Mouse (Mus musculus) kidney, postnatal 14 days (tissue): ENCODE results near the gene Slc25a22.

Experiments
- DNase-seq: peaks from one replicate; pipeline ENCODE4 v3.0.0; 2022; ENCODE audit warnings: mixed read lengths

Gene Slc25a22

DNA sequence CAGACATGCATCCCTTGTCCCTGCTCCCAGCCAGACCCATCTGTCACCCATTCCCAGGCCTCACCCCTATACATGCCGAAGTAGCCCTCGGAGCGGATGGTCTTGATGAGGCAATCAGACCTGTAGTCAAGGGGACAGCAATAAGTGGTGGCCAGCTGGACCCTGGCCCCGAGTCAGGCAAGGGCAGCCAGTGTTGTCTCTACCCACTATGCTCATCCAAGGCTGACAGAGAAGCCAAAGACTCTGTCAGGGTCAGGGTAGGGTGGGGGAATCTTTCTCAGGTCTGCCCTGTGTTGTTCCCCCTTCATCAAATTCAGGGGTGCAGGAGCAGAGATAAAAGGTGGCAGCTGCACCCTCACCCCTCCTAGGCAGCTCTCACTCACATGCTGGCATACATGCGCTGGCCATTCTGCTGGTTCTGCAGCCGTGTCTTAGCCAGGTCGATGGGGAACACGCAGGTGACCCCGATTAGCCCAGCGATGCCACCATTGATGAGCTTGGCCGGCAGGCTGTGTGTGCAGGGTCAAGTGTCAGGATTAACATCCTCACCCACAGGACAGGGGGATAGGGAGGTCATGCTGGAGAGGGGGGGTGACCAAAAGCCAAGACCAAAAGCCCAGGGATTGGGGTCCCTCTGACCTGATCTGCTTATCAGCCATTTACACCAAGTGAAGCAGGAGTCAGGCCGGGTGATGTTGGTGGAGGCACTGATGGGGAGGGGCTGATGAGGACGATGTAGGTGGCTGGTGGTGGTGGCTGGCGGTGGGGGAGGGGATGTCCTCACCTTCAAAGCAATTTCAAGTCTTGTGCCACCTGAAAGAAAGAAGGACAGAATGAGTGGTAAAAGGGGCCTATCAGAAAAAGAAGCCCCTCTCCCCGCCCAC, 3.9 kb downstream of the Slc25a22 start:
- no peak for DNase-seq

DNA sequence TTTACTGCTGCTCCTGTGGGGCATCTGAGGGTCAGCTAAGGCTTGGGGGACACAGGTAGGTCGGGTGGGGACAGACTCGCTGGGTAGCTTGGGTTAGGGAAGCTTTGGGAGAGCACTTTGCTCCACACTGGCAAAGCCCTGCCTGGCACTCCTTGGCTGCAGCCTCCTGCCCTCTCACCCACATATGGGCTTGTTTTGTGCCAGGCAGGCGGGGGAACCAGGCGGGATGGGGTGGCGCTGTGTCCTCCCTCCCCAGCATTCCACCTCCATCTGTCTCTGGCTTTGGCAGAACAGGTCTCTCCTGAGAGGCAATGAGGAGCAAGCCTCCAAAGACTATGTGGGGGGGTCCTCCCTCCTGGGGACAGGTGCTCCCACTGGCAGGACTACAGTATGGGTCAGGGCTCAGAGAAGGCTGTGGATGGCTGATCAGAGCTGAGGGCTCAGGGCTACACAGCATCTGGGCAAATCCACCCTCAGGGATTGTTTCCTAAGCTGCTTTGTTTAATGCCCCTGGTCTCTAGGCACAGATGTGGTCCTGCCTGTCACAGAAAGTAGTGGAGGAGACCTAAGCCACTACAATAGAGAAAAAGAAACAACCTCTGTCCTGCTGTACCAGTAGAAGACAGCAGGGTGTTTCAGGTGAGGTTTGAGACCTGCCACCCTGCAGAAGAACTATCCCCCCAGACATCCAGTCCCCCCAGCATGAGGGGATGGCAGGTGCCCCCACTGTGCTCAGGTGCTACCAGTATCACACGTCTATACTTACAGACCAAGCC, 4.8 kb downstream of the Slc25a22 start:
- DNase-seq: peak; percentile 72

DNA sequence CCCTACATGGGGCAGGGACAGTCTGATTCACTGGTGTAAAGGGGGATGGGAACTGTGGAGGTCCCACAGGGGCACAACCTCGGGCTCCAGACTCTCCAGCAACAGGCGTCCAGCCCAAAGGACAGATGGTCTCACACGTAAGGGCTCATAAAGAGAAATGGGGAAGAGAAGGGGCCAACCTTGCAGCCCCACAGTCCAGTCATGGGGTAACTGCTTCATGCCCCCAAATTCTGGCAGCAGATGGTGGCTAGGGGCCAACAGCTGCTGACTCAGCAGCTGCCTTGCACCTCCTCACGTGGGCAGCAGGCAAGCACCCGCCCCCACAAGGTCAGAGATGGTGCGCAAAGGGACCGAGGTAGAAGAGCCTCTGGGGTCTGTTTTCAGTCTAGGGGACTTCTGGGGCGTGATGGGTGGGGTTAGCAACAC, 5.5 kb downstream of the Slc25a22 start:
- no peak for DNase-seq

DNA sequence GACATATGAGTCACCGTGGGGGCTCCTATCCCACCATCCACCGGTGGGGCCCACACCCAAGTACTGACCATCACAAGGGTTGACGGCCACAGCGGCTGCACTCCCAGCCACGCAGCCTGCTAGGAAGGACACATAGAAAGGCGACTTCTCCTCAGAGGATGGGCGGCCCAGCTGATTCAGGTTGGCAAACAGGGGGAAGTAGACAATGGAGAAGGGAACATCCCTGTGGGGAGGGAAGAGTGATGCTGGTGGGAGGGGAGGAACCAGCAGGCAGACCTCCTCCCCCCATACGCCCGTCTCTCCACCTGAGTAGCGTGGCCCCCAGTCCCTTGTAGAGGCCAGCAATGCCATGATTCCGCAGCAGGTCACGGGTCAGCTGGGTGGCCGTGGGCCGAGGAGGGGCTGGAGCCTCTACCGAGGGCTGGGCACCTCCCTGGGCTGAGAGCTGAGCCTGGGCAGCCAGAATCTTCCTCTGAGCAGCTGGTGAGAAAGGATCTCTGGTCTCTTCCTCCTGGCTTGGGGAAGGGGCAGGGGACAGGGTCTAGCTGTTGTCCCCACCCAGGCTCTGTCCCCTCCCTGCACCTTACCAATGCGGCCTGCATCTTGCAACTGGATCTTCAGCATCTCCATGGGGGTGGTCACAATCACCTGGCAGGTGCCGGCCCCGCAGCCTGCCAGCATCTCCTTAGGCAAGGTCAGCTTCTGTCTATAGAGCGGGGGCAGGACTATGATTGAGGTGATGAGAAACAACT, 6.1 kb downstream of the Slc25a22 start:
- DNase-seq: no peak

DNA sequence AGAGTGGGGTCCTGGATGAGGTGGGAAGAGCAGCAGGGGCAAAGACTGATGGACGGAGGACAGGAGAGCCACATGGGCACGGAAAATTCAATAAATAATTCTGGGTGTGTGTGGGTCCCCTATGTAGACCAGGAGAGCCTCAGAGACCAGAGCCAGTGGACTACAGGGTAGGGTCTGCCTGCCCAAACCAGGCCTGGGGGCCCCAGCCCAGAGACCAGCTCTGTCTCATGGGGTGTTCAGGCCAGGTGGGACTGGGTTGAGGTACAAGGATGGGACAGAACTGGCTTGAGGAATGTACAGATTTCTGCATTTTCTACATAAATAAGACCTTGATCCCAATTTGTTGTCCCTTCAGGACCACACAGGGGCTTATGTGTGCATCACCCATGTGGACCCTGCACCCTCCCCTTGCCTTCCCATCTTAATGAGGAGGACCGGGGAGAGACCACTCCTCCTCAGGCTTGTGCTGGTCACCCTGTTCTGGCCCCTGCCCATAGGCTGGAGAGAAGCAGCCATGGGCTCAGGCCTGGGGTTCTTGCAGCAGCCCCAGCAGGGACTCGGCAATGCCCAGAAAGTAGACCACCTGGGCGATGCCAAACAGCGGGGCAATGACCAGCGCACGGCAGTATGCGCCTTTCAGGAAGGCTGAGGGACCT, 7.0 kb downstream of the Slc25a22 start:
- DNase-seq: no peak

DNA sequence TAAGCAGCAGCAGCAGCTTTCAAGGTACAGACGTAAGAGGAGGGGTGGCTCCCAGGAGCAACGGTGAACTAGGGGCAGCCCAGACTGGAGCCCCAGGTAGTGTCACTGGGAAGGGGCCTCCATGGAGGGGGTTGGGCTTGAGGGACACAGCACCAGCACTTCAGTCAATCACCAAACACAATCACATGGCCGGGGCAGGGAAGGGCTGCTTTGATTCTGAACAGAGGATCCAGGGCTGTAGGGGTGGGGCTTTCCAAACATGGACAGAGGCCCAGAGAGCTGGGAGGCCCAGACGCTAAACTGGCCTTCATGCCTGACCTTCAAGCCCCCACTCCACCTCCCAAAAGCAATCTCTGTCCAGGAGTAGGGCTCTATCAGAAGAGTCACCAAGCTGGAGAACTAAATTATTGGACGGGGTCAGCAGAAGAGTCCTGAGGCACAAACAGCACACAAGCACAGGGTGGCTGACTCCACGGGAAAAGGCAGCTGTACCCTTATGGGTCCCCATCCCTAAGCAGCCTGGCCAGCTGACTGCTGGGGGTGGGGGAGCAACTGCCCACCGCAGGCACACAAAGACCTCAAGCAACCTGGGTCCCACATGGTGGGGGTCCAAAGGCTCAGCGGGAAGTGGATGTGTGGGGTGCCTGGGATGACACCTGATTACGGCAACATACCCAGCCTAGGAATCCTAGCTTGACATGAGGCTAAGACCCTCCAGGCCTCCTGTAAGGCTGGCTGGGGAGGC, 7.7 kb downstream of the Slc25a22 start:
- DNase-seq: no peak

DNA sequence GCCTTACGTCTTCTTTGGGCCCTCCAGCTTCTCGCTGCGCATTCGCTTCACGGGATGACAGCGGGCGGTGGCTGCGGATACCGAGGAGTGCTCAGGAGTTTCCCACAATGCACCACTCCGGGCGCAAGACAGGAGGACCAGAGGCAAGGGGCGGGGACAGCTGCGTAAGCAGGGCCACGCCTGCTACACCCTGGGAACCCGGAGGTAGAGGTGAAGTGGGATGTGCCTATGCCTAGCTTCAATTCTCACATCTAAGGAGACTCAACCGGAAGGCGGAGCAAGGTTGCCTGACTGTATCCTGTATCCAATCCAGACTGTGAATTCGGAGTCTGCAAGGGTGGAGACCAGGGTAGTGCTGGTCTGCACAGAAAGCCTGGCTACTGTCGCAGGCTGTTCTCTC, 8.4 kb downstream of the Slc25a22 start, which contains the start of gene Cend1:
TSS of gene Cend1 (minus strand) at position 182 of the 400 bp plus-strand sequence.
- peak; percentile 44 for DNase-seq

DNA sequence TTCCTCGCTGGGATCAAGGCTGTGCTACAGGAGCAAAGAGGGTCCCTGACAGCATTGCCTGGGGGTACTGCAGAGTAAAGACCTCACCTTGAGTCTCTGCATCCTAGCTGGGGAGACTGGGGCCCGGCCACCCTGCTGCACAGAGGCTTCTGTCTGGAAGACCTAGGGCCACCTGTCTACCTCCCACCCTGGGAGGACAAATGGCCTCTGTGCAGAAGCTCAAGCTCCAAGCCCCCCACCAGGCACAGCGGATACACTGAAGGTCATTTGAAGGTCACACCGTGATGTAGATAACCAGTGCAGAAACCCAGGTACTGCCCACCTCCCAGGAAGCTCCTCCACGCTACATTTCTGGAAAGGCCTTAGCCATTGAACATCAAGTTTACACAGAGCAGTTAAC, 9.0 kb downstream of the Slc25a22 start:
- no peak for DNase-seq

DNA sequence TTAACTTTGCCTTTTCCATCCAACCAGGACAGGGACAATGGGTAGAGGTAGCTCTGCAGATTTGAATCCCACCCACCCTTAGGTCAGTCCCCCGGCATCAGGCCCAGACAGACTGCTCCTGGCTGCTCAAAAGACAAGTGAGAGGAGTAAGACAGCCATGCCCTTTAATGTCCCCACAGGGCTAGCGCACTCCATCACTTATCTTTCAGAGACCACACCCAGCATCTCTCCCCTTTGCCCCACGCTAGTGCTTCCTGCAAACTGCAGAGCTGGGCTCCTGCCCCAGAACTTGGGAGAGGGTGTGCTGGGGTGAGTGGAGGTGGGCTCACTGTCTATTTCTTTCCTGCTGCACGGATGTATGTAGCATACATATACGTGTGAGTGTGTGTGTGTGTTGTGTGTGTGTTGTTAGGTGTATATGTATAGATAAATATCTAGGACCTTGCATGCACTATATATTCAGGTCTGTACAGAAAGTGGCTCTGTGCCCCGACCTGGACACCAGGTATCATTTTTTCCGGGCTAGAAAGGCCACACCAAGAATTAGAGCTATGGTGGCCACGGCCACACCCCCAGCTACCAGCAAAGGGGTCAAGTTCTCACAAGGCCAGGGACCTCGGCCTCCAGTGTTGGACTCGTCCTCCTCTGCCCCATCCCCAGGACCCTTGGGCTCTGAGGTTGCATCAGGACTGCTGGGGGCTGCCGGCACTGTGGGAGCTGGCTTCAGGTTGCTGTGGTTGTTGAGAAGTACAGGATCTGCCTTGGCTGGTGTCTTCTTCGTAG, 10.6 kb downstream of the Slc25a22 start:
- no peak for DNase-seq

DNA sequence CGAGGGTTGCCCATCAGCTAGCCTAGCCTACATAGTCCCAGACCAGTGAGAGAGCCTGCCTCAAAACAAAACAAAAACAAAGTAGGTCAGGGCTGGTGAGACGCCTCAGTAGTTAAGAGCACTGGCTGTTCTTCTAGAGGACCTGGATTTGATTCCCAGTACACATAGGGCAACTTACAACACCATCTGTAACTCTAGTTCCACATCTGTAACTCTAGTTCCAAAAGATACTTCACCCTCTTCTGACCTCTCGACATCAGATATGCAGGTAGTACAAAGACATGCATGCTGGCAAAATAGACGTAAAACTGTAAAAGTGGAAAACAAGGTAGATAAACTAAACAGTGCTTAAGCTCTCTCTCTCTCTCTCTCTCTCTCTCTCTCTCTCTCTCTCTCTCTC, 13.9 kb downstream of the Slc25a22 start:
- no peak for DNase-seq

DNA sequence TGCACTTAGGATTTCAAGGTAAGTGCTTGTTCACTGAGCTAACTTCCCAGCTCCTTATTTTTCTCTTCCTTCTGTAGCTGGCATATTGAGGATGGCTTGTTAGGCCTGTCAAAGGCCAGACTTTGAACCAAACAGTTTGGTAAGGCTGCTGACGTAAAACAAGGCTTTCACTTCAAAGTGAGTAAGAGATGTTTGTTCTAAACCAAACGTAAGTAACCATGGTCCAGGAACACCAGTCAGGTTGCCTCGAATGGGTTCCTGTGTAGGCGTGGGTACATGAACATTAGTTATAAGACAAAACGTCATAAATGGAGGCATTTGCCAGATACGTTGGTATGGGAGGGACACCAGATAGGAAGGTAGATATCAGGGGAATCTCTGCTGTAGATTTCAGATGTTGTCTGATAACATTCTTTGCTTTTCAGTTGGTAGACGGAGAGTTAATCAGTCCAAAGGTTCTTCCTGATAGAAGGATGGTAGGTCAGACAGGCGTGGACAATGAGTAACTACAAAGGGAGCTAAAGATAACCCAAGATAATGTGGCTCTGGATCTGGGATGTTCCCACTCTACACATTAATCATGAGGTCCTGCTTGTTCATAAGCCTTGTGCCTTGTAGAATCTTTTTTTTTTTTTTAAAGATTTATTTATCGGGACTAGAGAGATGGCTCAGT, 17.5 kb downstream of the Slc25a22 start:
- no peak for DNase-seq

DNA sequence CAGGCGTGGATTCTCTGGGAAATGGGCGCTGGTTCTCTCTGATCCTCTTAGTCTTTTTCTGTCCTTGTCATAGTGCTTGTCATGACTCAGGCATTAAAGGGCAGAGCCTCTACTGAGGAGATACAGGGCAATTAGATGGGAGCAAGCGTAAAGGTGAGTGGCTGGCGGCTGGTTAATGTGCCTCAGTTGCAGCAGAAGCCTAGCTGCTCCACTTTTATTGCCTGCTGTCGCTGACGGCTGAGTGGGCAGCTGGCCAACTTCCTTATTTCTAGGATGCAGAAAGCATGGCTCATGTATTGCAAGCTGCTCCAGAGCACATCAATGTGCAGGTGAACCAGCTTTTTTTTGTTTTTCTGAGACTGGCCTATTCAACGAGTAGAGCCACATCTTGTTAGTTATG, 18.7 kb downstream of the Slc25a22 start:
- DNase-seq: peak; percentile 51

DNA sequence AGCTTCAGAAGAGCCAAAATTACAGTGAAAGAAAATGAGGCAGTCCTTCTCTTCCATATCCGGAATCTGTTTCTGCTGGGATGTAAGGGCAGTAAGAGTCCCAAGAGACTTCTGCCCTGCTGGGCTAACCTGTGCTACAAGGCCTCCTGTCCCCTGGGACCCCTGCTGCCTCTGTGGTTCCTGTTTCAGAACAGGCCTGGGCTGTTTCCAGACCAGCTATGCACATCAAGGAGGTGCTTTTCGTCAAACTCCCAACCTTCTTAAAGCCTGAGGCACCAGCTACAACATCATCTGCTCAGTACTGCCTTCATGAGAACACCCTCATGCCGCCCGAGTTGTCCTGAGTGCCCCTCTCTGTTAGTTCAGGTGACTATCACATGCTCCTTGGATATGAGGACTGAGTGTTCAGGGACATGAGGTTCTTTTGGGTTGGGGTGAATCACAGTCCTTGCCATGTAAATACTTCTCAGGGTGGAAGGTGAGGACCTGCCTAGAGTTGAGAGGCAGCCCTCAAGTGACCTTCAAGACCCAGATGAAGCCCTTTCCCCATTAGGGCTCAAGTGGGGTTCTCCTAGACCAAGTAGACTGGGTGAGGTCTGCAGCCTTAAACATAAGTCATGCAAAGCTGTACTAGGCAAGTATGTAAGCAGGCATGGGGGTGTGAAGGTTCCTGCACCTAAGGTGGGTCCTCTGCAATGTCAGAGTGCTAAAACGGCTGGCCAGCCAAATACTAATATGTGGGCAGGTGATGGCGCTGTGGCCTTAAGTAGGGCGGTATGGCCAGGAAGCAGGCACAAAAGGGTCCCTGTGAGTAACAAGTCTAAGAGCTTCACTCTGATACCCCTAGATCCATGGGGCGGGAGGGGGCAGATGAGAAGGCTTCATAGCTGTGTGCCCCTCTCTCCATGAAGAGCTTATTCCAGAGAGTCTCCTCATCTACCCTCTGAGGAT, 19.7 kb downstream of the Slc25a22 start:
- DNase-seq: no peak

DNA sequence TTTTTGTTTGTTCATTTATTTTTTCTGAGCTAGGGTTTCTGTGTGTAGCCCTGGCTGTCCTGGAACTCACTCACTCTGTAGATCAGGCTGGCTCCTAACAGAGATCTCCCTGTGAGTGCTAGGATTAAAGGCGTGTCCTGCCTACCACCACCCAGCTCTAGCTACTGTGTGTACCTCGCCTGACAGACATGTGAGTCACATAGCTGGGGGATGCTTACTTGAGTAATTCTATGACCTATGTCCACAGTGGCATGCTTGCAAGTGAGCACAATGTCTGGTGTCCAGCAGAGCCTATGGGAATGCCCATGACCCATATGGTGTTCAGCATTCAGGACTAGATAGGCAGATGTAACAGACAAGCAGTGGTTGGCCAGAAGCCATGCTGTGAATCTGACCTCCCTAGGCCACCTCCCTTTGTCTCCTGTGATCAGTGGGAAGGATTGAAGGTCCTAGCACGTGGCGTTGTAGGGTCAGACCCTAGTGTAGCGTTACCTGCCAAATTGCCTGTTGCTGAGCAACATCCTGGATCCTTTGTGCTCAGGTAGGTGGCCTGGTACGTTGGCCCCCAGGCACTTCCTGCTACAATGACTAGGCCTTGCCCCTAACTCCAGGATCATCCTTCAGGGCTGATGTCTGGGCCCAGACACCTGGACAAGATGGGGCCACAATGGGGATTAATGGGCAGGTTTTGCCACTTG, 21.4 kb downstream of the Slc25a22 start:
- DNase-seq: no peak

DNA sequence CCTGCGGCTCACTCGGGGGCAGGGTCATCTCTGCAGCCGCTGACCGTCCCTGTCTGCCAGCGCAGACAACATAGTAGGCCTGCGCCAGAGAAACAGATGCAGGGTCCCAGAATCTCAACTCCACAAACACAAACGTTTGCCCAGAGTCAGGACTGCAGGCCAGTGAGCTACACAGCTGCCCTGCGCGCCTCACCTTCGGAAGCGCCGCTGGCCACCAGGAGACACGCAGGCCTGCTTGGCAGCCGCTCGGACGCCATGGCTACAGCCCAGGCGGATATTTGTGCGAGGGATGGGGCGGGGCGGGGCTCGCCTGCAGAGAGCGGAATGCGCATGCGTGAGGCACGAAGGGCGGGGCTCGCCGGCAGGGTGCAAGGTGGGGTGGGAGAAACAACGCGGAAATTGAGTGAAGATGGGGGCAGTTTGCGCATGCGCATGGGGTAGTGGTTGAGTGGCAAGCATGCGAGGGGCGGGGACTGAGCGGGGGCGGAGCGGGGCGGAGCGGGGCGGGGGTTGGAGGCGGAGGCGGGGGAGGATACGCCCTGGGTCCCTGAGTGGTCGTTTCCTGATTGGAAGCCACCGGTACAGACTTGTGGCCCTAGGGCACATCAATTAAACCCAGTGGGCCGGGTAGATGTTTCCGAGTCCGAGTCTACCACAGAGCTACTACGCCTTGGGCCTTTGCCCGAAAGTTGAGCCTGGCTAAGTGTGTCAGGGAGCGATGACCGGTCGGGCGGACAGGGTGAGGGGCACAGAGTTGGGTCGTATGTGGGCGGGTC, 23.7 kb downstream of the Slc25a22 start, which contains the start of gene Gatd1:
TSS of gene Gatd1 (minus strand) at position 328 of the 776 bp plus-strand sequence.
- DNase-seq: peak; percentile 100

DNA sequence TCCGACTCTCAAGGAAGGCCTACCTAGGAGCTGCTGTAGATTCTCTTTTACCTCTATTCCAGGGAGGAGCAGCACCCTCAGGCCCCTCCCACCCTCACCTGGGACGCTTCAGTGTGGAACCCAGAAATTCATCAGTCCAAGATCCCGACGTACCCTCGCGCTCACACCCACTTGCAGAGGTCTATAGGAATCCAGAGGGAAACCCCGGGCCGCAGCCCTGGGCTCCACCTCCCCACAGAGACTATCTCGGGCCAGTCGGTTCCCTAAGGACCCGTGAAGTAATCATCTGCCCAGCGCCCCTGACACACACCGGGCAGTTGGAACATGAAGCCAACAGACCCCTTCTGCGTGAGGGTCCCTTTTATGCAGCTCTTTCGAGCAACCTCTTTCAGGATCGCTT, 24.4 kb downstream of the Slc25a22 start:
- no peak for DNase-seq

DNA sequence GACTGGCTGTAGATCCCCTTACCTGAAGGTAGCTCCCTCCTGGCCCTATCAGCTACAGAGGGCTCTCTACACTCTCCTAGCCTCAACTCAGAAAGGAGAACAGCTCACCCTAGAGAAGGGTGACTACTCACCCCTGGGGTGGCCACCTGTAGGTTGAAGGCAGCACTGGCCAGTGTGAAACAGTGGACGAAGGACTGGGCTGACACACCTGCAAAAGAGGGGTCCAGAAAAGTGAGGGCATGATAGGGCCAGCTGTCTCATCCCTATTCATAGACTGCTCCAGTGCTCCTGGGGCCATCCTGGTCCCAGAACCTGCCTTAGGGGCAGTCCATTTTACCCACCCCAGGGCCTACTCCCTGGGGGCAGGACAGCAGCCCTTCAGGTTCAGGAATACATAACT, 26.0 kb downstream of the Slc25a22 start:
- no peak for DNase-seq

DNA sequence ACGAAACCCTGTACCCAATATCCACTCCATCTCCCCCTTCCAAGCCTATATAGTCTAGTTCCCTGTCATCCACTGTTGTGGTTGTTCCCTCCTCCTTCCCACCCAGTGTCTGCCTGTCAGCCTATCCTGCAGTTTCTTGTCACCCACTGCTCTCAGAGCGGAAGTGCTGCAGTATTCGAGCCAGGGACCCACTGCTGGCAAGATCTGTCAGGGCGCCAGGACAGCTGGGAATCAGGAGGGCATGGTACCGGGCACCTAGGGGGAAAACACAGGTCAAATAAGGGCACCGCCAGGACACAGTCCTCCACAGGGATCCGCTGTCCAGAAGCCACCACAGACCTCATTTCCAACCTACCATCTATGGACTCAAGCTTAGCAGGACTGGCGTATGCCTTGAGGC, 27.1 kb downstream of the Slc25a22 start:
- DNase-seq: no peak
